Mouse (Mus musculus): ENCODE measurements around the gene Calcoco1.

Gene Calcoco1

DNA sequence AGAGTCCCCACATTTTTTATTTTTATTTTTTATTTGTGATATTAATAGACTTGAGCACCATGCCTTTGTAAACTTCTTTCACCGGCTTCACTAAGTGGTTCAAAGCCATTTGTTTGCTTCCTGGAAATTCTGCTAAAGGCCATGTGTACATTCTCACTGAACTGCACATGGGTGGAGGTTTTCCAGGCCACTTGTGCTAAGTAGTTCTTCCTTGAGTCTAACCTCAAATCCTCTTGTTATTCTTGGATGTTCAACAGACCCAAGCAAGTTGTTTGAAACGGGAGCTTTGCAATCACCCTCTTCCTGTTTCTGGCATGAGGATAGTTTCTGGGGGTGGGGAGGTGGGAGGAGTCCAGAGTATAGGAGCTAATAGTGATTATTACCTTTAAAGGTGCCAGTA is 16.5 kb upstream of the Calcoco1 start:
- no peak for DNase-seq (ENCODE audit: low read depth, low spot score)

DNA sequence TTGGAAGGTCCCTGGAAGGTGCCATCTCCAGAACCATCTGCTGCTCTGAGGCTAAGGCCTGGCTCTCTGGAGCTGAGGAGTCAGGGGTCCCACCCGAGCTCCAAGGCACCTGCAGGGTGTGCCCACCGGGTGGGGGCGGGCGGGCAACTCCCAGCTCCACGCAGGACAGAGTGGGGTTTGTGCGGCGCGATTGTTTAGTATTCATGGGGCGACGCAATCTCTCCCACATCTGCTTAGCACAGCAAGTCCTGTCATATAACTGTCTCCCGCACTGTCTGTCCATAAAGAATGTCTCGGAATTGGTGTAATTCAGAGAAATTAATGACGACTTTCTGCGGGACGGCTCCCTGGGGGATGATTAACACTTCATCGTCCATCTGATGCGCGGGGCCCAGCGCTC is 15.1 kb upstream of the Calcoco1 start:
- DNase-seq (ENCODE audit: low read depth, low spot score) = no peak

DNA sequence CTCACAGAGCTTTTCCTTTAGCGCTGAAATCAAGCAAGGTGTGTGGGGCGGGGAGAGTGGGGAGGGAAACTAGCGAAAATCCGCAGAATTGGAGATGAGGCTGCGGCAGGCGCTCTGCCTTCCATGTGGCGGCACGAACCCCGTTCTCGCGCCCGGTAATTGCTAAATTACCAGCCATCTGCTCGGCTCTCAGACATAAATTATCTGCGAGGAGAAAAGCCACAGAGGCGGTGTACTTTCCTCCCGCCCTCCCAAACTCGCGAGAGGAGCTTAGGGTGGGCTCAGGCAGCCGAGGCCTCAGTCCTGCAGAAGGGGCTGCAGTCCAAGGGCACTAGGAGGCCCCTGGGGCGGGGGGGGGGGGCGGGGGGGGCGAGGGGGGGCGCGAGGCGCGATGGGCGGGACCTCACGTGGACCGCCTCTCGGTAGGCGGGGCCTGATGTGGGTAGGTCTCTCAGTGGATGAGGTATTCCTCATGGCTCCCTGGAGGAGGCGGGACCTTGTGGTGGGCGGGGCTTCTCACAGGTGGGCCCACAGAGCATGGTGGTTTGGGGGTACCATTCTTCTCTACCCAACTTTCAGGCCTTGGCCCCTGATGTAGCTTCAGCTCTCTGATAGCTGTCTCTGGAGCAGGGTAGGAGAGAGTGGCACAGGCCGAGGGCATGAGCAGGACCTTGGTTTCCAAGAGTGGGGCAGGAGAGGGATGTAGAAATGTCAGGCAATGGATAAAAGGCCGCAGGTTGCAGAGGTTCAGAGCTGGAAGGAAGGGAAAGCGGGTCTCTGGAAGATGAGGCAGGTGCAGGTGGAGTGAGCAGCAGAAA is 14.4 kb upstream of the Calcoco1 start:
- DNase-seq (ENCODE audit: low read depth, low spot score) = no peak

DNA sequence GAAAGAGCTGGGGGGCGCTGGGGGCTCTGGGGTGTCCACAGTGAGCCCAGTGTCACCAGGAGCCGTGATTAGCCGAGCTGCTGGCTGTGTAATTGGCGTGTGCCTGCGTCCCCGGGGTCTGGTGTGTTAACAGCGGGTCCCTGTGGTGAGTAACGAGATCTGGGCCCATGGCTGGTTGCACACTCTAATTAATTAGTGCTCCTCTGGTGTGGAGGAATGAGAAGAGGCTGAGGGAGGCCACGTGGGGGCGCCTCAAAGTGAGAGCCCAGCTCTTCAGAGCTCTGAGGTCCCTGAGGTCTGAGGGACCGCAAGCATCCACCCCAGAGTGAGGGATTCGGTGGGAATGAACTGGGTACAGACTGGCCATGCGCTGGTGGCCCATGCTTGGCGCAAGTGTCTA is 13.1 kb upstream of the Calcoco1 start:
- no peak for DNase-seq (ENCODE audit: low read depth, low spot score)

GRCm38 (mm10) chr15:102733759-102734531 is 12.0 kb upstream of the Calcoco1 start:
- DNase-seq (ENCODE audit: low read depth, low spot score) = no peak

DNA sequence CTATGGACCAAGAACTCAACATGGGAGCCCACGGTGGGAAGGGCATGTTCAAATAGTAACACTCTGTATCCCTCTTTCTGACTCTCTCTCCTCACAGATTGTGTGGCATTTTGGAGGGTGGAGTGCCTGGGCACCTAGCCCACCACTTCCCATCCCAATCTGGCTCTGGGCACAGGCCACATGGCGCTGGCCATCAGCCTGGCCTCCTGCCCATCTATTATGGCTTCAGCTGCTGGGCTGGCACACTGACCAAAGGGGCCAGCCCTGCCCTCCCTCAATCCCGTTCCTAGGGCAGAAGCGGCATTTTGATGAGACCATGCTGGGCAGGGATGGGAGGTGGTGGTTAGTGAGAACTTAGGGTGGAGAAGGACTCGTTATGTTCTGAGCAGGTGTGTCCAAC is 11.3 kb upstream of the Calcoco1 start:
- no peak for DNase-seq (ENCODE audit: low read depth, low spot score)

- no peak for DNase-seq (ENCODE audit: low read depth, low spot score)
Observed at GRCm38 (mm10) chr15:102732406-102732805, 10.4 kb upstream of the Calcoco1 start.

DNA sequence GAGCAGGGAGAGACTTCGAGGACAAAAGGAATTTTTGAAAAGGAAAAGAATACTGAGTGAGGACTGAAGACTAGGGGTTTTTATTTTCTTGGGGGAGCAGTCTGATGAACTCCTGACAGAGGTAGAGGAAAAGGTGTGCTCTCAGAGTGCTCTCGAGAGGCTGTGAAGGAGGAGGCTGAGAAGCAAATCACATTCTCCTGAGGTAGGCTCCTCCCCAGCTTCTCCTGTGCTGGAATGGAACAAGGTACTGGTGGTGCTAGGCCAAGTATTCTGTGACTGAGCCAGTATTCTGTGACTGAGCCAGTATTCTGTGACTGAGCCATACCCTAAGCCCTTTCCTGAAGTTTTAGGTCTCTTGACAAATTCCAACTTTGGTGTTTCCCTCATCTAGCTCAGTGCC is 6.0 kb upstream of the Calcoco1 start:
- DNase-seq (ENCODE audit: low read depth, low spot score) = no peak

GRCm38 (mm10) chr15:102723358-102724135 is 1.6 kb upstream of the Calcoco1 start:
- no peak for DNase-seq (ENCODE audit: low read depth, low spot score)

GRCm38 (mm10) chr15:102722500-102722931 is 538 bp upstream of the Calcoco1 start:
- DNase-seq (ENCODE audit: low read depth, low spot score) = no peak

GRCm38 (mm10) chr15:102721016-102721898 is 721 bp downstream of the Calcoco1 start:
- DNase-seq (ENCODE audit: low read depth, low spot score) = peak; percentile 59

GRCm38 (mm10) chr15:102716132-102716531 is 5.8 kb downstream of the Calcoco1 start:
- no peak for DNase-seq (ENCODE audit: low read depth, low spot score)

DNA sequence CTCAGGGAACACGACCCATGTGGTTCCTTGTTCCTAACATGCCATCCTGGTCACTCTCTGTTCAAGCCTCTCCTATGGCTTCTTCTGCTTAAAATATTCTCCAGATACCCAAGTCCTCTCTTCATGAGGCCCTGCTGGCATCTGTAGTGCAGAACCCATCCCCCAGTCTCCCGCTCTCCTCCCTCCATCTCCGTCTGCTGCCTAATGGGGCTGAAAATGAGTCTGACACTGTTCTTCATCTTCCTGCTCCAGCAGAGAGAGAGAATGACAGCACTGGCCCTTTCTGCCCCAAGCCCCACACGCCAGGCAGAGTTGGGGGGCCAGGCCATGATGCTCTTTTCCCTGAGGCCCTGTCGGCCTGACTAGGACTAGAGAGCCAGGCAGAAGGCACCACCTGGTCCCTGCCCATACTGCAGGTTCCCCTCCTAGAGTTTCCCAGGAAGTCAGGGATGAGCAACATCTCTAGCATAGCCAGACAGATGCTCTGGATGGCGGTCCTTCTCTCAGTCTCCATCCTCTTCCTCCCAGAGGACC is 14.2 kb downstream of the Calcoco1 start:
- no peak for DNase-seq (ENCODE audit: low read depth, low spot score)

DNA sequence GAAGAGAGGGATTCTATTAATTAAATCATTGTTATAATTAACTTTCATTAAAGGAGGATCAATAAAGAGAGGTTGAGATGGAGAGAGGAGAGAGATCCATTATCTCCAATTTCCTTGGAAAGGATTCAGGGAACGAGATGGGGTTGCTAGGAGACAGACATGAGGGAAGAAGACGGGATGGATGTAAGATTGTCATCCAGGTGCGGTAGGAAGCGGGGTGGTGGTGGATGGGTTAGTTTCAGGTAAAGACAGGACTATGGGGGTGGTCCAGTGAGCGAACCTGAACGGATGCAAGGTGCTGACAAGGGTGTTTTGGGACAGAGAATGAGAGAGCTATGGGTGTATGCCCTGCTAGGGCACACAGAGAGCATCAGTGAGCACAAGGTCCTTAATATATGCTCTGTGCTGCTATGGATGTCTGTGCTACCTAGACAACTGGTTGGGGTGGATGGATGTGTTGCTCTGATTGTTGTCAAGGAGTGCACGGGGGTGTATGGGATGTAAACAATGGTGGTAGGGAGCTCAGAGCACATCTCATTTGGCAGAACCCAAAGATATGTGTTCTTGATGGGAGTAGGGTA is 16.0 kb downstream of the Calcoco1 start:
- no peak for DNase-seq (ENCODE audit: low read depth, low spot score)

DNA sequence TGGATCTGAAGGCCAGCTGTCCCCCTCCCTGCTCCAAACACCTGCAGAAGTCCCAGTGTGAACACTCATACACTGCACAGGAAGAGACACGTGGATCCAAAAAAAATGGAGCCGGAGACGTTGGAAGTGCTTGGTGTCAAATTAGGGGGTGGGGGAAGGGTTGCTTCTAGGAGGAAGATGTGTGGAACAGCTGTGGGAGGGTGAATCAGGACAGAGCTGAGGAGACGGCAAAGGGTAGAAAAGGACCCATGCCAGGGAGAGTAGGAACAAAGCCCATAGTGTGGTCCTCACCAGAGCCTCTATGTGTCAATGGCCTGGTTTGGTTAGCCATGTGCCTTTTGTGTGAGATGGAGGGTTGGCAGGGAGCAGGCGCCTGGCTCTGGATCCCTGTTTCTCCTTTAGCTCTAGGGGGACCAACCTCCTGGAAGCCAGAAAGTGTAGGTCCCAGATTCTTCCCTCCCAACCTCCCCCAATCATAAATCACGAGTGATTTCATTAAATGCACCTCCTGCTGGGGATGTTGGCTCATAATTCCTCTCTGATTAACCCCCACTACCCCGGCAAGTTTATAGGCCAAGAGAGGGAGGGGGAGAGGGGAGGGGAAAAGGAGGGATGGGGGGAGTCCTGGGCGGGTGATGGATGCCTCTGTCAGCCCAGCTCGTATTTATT is 16.6 kb downstream of the Calcoco1 start:
- DNase-seq (ENCODE audit: low read depth, low spot score) = no peak

GRCm38 (mm10) chr15:102704806-102705205 is 17.2 kb downstream of the Calcoco1 start:
- DNase-seq (ENCODE audit: low read depth, low spot score) = no peak

GRCm38 (mm10) chr15:102702972-102703371 is 19.0 kb downstream of the Calcoco1 start:
- DNase-seq (ENCODE audit: low read depth, low spot score) = no peak

- peak; percentile 54 for DNase-seq (ENCODE audit: low read depth, low spot score)
Observed at GRCm38 (mm10) chr15:102698193-102698592, 23.8 kb downstream of the Calcoco1 start.

GRCm38 (mm10) chr15:102696899-102697298 is 25.1 kb downstream of the Calcoco1 start:
- DNase-seq (ENCODE audit: low read depth, low spot score) = no peak

DNA sequence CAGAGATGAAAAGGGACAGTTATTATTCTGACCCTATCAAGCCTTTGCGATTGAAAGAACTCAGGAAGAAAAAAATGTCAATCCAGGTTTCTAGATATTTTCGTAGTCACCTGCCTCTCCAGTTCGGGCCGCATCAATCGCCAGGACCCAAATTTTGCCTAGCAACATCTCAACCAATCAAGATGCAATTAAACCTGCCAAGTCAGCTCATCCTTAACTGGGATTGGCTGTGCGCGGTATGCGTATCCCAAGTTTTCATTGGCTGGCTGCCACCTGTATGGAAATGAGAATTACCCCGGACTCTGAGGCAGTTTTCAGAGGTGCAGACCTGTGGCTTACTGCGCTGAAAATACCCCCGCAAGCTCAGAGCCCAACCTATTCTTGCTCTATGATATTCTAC is 28.4 kb downstream of the Calcoco1 start:
- DNase-seq (ENCODE audit: low read depth, low spot score) = no peak

All from CD4-positive helper T cell, adult 2 months (primary cell).